ENCODE assay signal across 26 mouse cellular contexts in genomic region chr2:32597699-32598098, GRCm38 (mm10). TPM values are rescaled to one million over a fixed set of nuclear protein-coding genes. Genes with fewer than 3 reads are reported as not detected.
A peak's percentile ranks its signal among the peaks of the same experiment; 100 is the strongest.
DNase-seq lines count a peak whose midpoint lies in the region; ATAC-seq and TF ChIP-seq lines count a peak whose summit lies in the region.
"Had no signal": no experiment of that assay in that cellular context is flagged by ENCODE, and none has a peak within 500 bp of the region (broad histone marks: within the 10 kb centered on the region; RNA-seq: fewer than 3 reads in every experiment).

No protein-coding gene starts in this region.

- H3K9me3 ChIP-seq in hindbrain, embryonic 10.5 days = no peaks in the 10 kb centered on the region
- H3K9me3 ChIP-seq in hindbrain, embryonic 14.5 days (ENCODE audit: control insufficient read depth, low read length) = no peaks in the 10 kb centered on the region
- H3K9me3 ChIP-seq: forebrain, embryonic 13.5 days; limb, embryonic 13.5 days; lung, embryonic 15.5 days; neural tube, embryonic 13.5 days had no signal

- 60% methylated on average over 5 of the region's 5 CpGs for WGBS in cerebellum, adult 2 months
- WGBS in hindbrain, embryonic 10.5 days = 92% methylated on average over 5 of the region's 5 CpGs
- 89% methylated on average over 5 of the region's 5 CpGs for WGBS in hindbrain, embryonic 14.5 days

- H3K4me1 ChIP-seq in cerebellum, adult 2 months (ENCODE audit: control insufficient read depth, insufficient read depth, low read length) = peaks cover 74% of the 10 kb centered on the region
- H3K4me1 ChIP-seq in hindbrain, embryonic 10.5 days (replicated peaks) = peaks cover 16% of the 10 kb centered on the region
- H3K4me1 ChIP-seq in hindbrain, embryonic 14.5 days (replicated peaks; ENCODE audit: control insufficient read depth, insufficient read depth, low read length) = no peaks in the 10 kb centered on the region
- peaks cover 4% of the 10 kb centered on the region for H3K4me1 ChIP-seq in testis, adult 2 months (ENCODE audit: control insufficient read depth, insufficient read depth, low read length)

- no peaks in the 10 kb centered on the region for H3K27me3 ChIP-seq in cerebellum, adult 2 months (ENCODE audit: control insufficient read depth, insufficient read depth, low read length)
- H3K27me3 ChIP-seq in hindbrain, embryonic 10.5 days (ENCODE audit: insufficient read depth, poor library complexity, severe bottlenecking) = no peaks in the 10 kb centered on the region
- no peaks in the 10 kb centered on the region for H3K27me3 ChIP-seq in hindbrain, embryonic 14.5 days (ENCODE audit: control insufficient read depth, insufficient read depth, low read length)
- H3K27me3 ChIP-seq in testis, adult 2 months (ENCODE audit: control insufficient read depth, insufficient read depth, low read length) = no peaks in the 10 kb centered on the region
- H3K27me3 ChIP-seq: forebrain, embryonic 13.5 days; limb, embryonic 13.5 days; lung, embryonic 15.5 days; neural tube, embryonic 13.5 days had no signal

- H3K9ac ChIP-seq in hindbrain, embryonic 14.5 days = no peak overlapping the region
- H3K9ac ChIP-seq: forebrain, embryonic 13.5 days; limb, embryonic 13.5 days; lung, embryonic 15.5 days; neural tube, embryonic 13.5 days had no signal

- no peak overlapping the region for H3K4me3 ChIP-seq in cerebellum, adult 2 months (replicated peaks; ENCODE audit: insufficient read depth, low read depth, low read length)
- H3K4me3 ChIP-seq in hindbrain, embryonic 10.5 days = no peak overlapping the region
- no peak overlapping the region for H3K4me3 ChIP-seq in hindbrain, embryonic 14.5 days (replicated peaks; ENCODE audit: low read length)
- no peak overlapping the region for H3K4me3 ChIP-seq in testis, adult 2 months (ENCODE audit: control insufficient read depth, low read depth, low read length)
- H3K4me3 ChIP-seq: forebrain, embryonic 13.5 days; limb, embryonic 13.5 days; lung, embryonic 15.5 days; neural tube, embryonic 13.5 days had no signal

- no peak for TF ChIP-seq POLR2A in cerebellum, adult 2 months (IDR thresholded peaks at IDR 0.05; ENCODE audit: borderline replicate concordance, insufficient read depth, low read length)
- TF ChIP-seq POLR2A in testis, adult 2 months (IDR thresholded peaks at IDR 0.05; ENCODE audit: control insufficient read depth, low read depth, low read length) = no peak

- ATAC-seq in hindbrain, embryonic 14.5 days (ENCODE audit: low FRiP score) = no peak
- ATAC-seq in granulocyte monocyte progenitor cell, adult 5-6 weeks (replicated peaks; ENCODE audit: poor library complexity, severe bottlenecking) = no peak
- ATAC-seq: CD4-positive, CD25-positive, alpha-beta regulatory T cell, adult 4 months; forebrain, embryonic 13.5 days had no signal

- no peak overlapping the region for H3K4me2 ChIP-seq in hindbrain, embryonic 14.5 days (replicated peaks)
- H3K4me2 ChIP-seq: forebrain, embryonic 13.5 days; limb, embryonic 13.5 days; liver, embryonic 11.5 days; lung, embryonic 15.5 days; midbrain, embryonic 11.5 days; neural tube, embryonic 13.5 days had no signal

- peaks cover 21% of the 10 kb centered on the region for H3K36me3 ChIP-seq in hindbrain, embryonic 10.5 days
- H3K36me3 ChIP-seq in hindbrain, embryonic 14.5 days (replicated peaks; ENCODE audit: control insufficient read depth, insufficient read depth) = peaks cover 13% of the 10 kb centered on the region
- no peaks in the 10 kb centered on the region for H3K36me3 ChIP-seq in testis, adult 2 months (ENCODE audit: control insufficient read depth, insufficient read depth, low read length)
- H3K36me3 ChIP-seq: lung, embryonic 15.5 days had no signal

- DNase-seq in cerebellum, adult 2 months = peak in 1 of 2 experiments; percentile 46
- DNase-seq in cerebellum, postnatal 4 days (ENCODE audit: low spot score in 2 of 2) = no peak
- DNase-seq in hindbrain, embryonic 10.5 days (ENCODE audit: low spot score) = no peak
- no peak for DNase-seq in hindbrain, embryonic 14.5 days (ENCODE audit: low spot score)
- no peak for DNase-seq in testis, postnatal 10 days (ENCODE audit: low spot score)
- DNase-seq in cerebellum, postnatal 36 days = no peak
- DNase-seq: adrenal gland, postnatal 25 days; gastrocnemius, postnatal 25 days; kidney, adult 11 months; kidney, postnatal 14 days; layer of hippocampus, adult 9-11 months had no signal

- H3K27ac ChIP-seq in cerebellum, adult 2 months (ENCODE audit: insufficient read depth, low read length) = peak overlapping the region; percentile 78
- 0 out of 2 replicates have a peak overlapping the region, but pooled peaks have one; percentile 13 for H3K27ac ChIP-seq in hindbrain, embryonic 10.5 days
- H3K27ac ChIP-seq in hindbrain, embryonic 14.5 days = no peak overlapping the region
- H3K27ac ChIP-seq in testis, adult 2 months (ENCODE audit: control insufficient read depth, insufficient read depth, low read depth, low read length) = no peak overlapping the region
- H3K27ac ChIP-seq: limb, embryonic 13.5 days; lung, embryonic 15.5 days had no signal

- no peak for TF ChIP-seq CTCF in cerebellum, adult 2 months (IDR thresholded peaks at IDR 0.05; ENCODE audit: borderline replicate concordance, insufficient read depth, low read depth, low read length)
- 0 out of 2 replicates have a peak, but pooled peaks have one; percentile 8 for TF ChIP-seq CTCF in testis, adult 2 months (IDR thresholded peaks at IDR 0.05; ENCODE audit: control insufficient read depth, insufficient read depth, insufficient replicate concordance, low read depth, low read length)

RNA-seq across cellular contexts. Expression of gene St6galnac6, which starts 1.8 kb away (rescaled TPM):
- 89.5 TPM in 2 replicates for polyA plus RNA-seq in cerebellum, adult 2 months (2012; rRNA removed)
- polyA plus RNA-seq in hindbrain, embryonic 10.5 days (2016; fragmentation: Nextera tagmentation; extraction: Ambion mirVana) = 12.7 and 14.1 TPM in 2 replicates
- 8.5 and 9.3 TPM in 2 replicates for polyA plus RNA-seq in hindbrain, embryonic 14.5 days (2014; fragmentation: Nextera tagmentation; extraction: Ambion mirVana)
- polyA plus RNA-seq in testis, adult 2 months (2012; rRNA removed) = 17.6 and 24.7 TPM in 2 replicates
- 16.2 and 19.0 TPM in 2 replicates for total RNA-seq in granulocyte monocyte progenitor cell, adult 5-6 weeks (2014; fragmentation: Nextera tagmentation)
- total RNA-seq in granulocyte monocyte progenitor cell, adult 5-6 weeks (2017) = 11.3 and 14.2 TPM in 2 replicates

RNA-seq across cellular contexts. Expression of gene St6galnac4, which starts 10.8 kb away (rescaled TPM):
- polyA plus RNA-seq in cerebellum, adult 2 months (2012; rRNA removed) = 91.4 and 101 TPM in 2 replicates
- 19.8 and 21.0 TPM in 2 replicates for polyA plus RNA-seq in hindbrain, embryonic 10.5 days (2016; fragmentation: Nextera tagmentation; extraction: Ambion mirVana)
- polyA plus RNA-seq in hindbrain, embryonic 14.5 days (2014; fragmentation: Nextera tagmentation; extraction: Ambion mirVana) = 32.3 and 36.8 TPM in 2 replicates
- polyA plus RNA-seq in testis, adult 2 months (2012; rRNA removed) = 1.4 and 1.6 TPM in 2 replicates
- 37.5 and 51.7 TPM in 2 replicates for total RNA-seq in granulocyte monocyte progenitor cell, adult 5-6 weeks (2014; fragmentation: Nextera tagmentation)
- 26.0 and 31.9 TPM in 2 replicates for total RNA-seq in granulocyte monocyte progenitor cell, adult 5-6 weeks (2017)

RNA-seq across cellular contexts. Expression of gene 9430097D07Rik, which starts 22.2 kb away (rescaled TPM):
- polyA plus RNA-seq in cerebellum, adult 2 months (2012; rRNA removed) = 0.59 and 0.60 TPM in 2 replicates
- polyA plus RNA-seq in hindbrain, embryonic 10.5 days (2016; fragmentation: Nextera tagmentation; extraction: Ambion mirVana) = 0.11 and 0.39 TPM in 2 replicates
- 0.48 and 0.81 TPM in 2 replicates for polyA plus RNA-seq in hindbrain, embryonic 14.5 days (2014; fragmentation: Nextera tagmentation; extraction: Ambion mirVana)
- 2.2 and 2.3 TPM in 2 replicates for polyA plus RNA-seq in testis, adult 2 months (2012; rRNA removed)
- not detected in 2 replicates for total RNA-seq in granulocyte monocyte progenitor cell, adult 5-6 weeks (2014; fragmentation: Nextera tagmentation)
- total RNA-seq in granulocyte monocyte progenitor cell, adult 5-6 weeks (2017) = not detected in 2 replicates
- total RNA-seq: adrenal gland, adult 18-20 months; adrenal gland, postnatal 25 days; gastrocnemius, postnatal 25 days; heart, adult 8-10 months; heart, postnatal 25 days; megakaryocyte progenitor cell, adult 5-6 weeks had no signal
- polyA plus RNA-seq: CD4-positive, CD25-positive, alpha-beta regulatory T cell, adult 4 months; heart, embryonic 14.5 days; liver, embryonic 11.5 days had no signal

RNA-seq across cellular contexts. Expression of gene Pip5kl1, which starts 23.1 kb away (rescaled TPM):
- 25.2 and 28.4 TPM in 2 replicates for polyA plus RNA-seq in cerebellum, adult 2 months (2012; rRNA removed)
- polyA plus RNA-seq in hindbrain, embryonic 10.5 days (2016; fragmentation: Nextera tagmentation; extraction: Ambion mirVana) = 1.6 and 2.5 TPM in 2 replicates
- polyA plus RNA-seq in hindbrain, embryonic 14.5 days (2014; fragmentation: Nextera tagmentation; extraction: Ambion mirVana) = 11.6 and 12.6 TPM in 2 replicates
- polyA plus RNA-seq in testis, adult 2 months (2012; rRNA removed) = 39.7 and 47.8 TPM in 2 replicates
- total RNA-seq in granulocyte monocyte progenitor cell, adult 5-6 weeks (2014; fragmentation: Nextera tagmentation) = 1.8 TPM in 1 of 2 replicates, not detected in the other
- total RNA-seq in granulocyte monocyte progenitor cell, adult 5-6 weeks (2017) = not detected in 2 replicates
- total RNA-seq: adrenal gland, adult 18-20 months; adrenal gland, postnatal 25 days; gastrocnemius, postnatal 25 days; heart, postnatal 25 days; megakaryocyte progenitor cell, adult 5-6 weeks had no signal
- polyA plus RNA-seq: CD4-positive, CD25-positive, alpha-beta regulatory T cell, adult 4 months; heart, embryonic 14.5 days; liver, embryonic 16.5 days had no signal

RNA-seq across cellular contexts. Expression of gene Ak1, which starts 23.9 kb away (rescaled TPM):
- 127 and 132 TPM in 2 replicates for polyA plus RNA-seq in cerebellum, adult 2 months (2012; rRNA removed)
- polyA plus RNA-seq in hindbrain, embryonic 10.5 days (2016; fragmentation: Nextera tagmentation; extraction: Ambion mirVana) = 26.9 and 37.6 TPM in 2 replicates
- 78.1 and 82.0 TPM in 2 replicates for polyA plus RNA-seq in hindbrain, embryonic 14.5 days (2014; fragmentation: Nextera tagmentation; extraction: Ambion mirVana)
- polyA plus RNA-seq in testis, adult 2 months (2012; rRNA removed) = 172 and 177 TPM in 2 replicates
- total RNA-seq in granulocyte monocyte progenitor cell, adult 5-6 weeks (2014; fragmentation: Nextera tagmentation) = 3.4 TPM in 1 of 2 replicates, not detected in the other
- total RNA-seq in granulocyte monocyte progenitor cell, adult 5-6 weeks (2017) = 0.78 and 3.3 TPM in 2 replicates
- polyA plus RNA-seq: CD4-positive, CD25-positive, alpha-beta regulatory T cell, adult 4 months had no signal

Comparison
In these comparisons a context has a peak if more than half of its experiments do, and no peak if none do; other contexts are left out.
1. H3K27ac ChIP-seq: peak in cerebellum, adult 2 months (single experiment) and hindbrain, embryonic 10.5 days (single experiment); none in hindbrain, embryonic 14.5 days (single experiment) and testis, adult 2 months (single experiment).